Comparison of ENCODE assay signal across 8 mouse cellular contexts in genomic region chr9:71831756-71832699, GRCm38 (mm10).
A peak's percentile ranks its signal among the peaks of the same experiment; 100 is the strongest.
DNase-seq lines count a peak whose midpoint lies in the region; TF ChIP-seq lines count a peak whose summit lies in the region.

No protein-coding gene starts in this region.

- no peaks in the 10 kb centered on the region for H3K27me3 ChIP-seq in cerebellum, adult 2 months (ENCODE audit: control insufficient read depth, insufficient read depth, low read length)

- DNase-seq in 3134 (ENCODE audit: extremely low read depth, insufficient read length, low spot score) (peak; percentile 60), ES-E14 (ENCODE audit: low read depth, low spot score) (peak; percentile 54)
- peak; percentile 52 to 70 for DNase-seq in cerebellum, adult 2 months
- peak; percentile 74 for DNase-seq in gastrocnemius, postnatal 14 days
- peak; percentile 83 for DNase-seq in kidney, postnatal 10 days
- DNase-seq in lung, adult 18-20 months, result peak; percentile 70 to 81
- DNase-seq in right cerebral cortex, postnatal 14 days, result peak; percentile 64
- peak; percentile 86 for DNase-seq in urinary bladder, postnatal 25 days (ENCODE audit: low spot score)

- H3K4me1 ChIP-seq in ES-E14 (ENCODE audit: control insufficient read depth in 2 of 2, insufficient read depth in 2 of 2, low read length in 2 of 2, poor library complexity in 1 of 2), result no peaks in the 10 kb centered on the region
- peaks cover 19% of the 10 kb centered on the region for H3K4me1 ChIP-seq in cerebellum, adult 2 months (ENCODE audit: control insufficient read depth, insufficient read depth, low read length)

- no peaks in the 10 kb centered on the region for H3K36me3 ChIP-seq in ES-E14 (ENCODE audit: control insufficient read depth, insufficient read depth, low read length, poor library complexity, severe bottlenecking)

- intact Hi-C loops in gastrocnemius, postnatal 14 days (cut with DNase I; ENCODE audit: low total_unique reads), result loop anchor here (10.0 kb wide), 1 partner anchor 363 kb away; no protein-coding TSS in a partner anchor

- H3K27ac ChIP-seq in ES-E14 (ENCODE audit: insufficient read depth, low read depth, low read length, poor library complexity, severe bottlenecking), result no peak overlapping the region
- H3K27ac ChIP-seq in cerebellum, adult 2 months (ENCODE audit: insufficient read depth, low read length), result no peak overlapping the region

- no peak overlapping the region; a peak in 1 of 4 replicates for H3K4me3 ChIP-seq in ES-E14 (ENCODE audit: insufficient read depth in 1 of 2, low read depth in 1 of 2, low read length in 2 of 2, poor library complexity in 1 of 2, severe bottlenecking in 1 of 2)
- no peak overlapping the region for H3K4me3 ChIP-seq in cerebellum, adult 2 months (replicated peaks; ENCODE audit: insufficient read depth, low read depth, low read length)

- no peaks in the 10 kb centered on the region for H3K9me3 ChIP-seq in ES-E14 (ENCODE audit: control insufficient read depth, insufficient read depth, low read depth, low read length)

- peak; percentile 58 for TF ChIP-seq CTCF in cerebellum, adult 2 months (IDR thresholded peaks at IDR 0.05; ENCODE audit: borderline replicate concordance, insufficient read depth, low read depth, low read length)

- in situ Hi-C loops in ES-E14 (cut with MboI; ENCODE audit: low sequenced_read_pairs in 2 of 2, unreplicated experiment in 2 of 2), result no loop called here

- no peak for TF ChIP-seq POLR2A in cerebellum, adult 2 months (IDR thresholded peaks at IDR 0.05; ENCODE audit: borderline replicate concordance, insufficient read depth, low read length)

- WGBS in cerebellum, adult 2 months, result 63% methylated on average over 26 of the region's 26 CpGs

- H3K9ac ChIP-seq in ES-E14 (ENCODE audit: insufficient read depth, low read depth, low read length, poor library complexity, severe bottlenecking), result no peak overlapping the region

TF ChIP-seq in ES-E14, 5 proteins besides CTCF, POLR2A, EP300 and RAD21:
- no peak for TF ChIP-seq HCFC1 (IDR thresholded peaks at IDR 0.05; ENCODE audit: borderline replicate concordance, insufficient read depth, low read length)
- peak; percentile 80 for TF ChIP-seq ZC3H11A (IDR thresholded peaks at IDR 0.05; ENCODE audit: borderline replicate concordance, low read depth, low read length)
